Mouse (Mus musculus) heart, postnatal 4 days (tissue): Measurements from ENCODE around the gene Fam166a. TPM values are rescaled to one million over a fixed set of nuclear protein-coding genes. Genes with fewer than 3 reads are reported as not detected.

Source experiments
- DNase-seq: peaks from one replicate; pipeline ENCODE4 v3.0.0; 2021
- total RNA-seq, 2 experiments: library from RNA; stranded (reverse); gene quantifications; 2 replicates each; pipeline ENCODE4 v1.2.3; 2021

Fam166a gene
- total RNA-seq, result not detected

DNA sequence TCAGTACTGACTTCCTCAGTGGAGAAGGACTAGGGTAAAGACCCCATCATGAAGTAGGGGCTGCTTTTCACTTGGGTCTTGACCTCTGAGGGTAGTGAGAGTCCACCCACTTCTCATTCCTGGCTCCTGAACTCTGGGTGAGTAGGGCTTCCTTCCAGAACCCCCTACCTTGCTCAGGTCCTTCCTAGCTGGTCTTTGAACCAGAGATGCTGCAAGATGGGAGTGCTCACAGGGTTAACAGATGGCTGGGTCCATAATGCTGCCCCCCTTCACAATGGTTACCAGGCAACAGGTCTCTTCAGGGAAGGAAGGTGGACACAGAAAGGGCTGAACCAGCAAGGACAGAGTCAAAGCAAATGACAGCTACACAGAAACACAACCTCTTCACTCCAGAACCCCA lies at the start of gene Fam166a:
Gene Fam166a (plus strand): TSS at position 301 of the 400 bp plus-strand sequence.
- no peak for DNase-seq

DNA sequence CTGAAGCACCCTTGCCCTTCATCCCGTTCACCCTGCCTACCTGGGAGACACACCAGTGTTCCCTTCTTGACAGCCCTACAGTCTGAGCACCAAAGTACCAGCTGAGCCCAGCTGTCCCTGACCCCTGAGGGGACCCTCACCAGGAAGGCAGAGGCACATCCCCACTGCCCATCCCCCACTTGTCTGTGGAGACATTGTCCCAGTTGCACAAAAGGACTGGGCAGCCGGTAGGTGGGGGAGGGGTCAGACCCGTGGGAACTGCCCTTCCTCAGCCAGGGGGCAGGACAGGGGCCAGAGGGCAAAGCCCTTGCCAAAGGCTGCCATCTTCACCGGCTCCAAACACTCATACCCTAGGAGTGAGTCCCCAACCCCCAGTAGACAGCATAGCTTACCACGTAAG lies 48.8 kb upstream of the Fam166a start:
- no peak for DNase-seq

- no peak for DNase-seq
Measured at GRCm38 (mm10) chr2:25170326-25171100, 48.0 kb upstream of the Fam166a start.

DNA sequence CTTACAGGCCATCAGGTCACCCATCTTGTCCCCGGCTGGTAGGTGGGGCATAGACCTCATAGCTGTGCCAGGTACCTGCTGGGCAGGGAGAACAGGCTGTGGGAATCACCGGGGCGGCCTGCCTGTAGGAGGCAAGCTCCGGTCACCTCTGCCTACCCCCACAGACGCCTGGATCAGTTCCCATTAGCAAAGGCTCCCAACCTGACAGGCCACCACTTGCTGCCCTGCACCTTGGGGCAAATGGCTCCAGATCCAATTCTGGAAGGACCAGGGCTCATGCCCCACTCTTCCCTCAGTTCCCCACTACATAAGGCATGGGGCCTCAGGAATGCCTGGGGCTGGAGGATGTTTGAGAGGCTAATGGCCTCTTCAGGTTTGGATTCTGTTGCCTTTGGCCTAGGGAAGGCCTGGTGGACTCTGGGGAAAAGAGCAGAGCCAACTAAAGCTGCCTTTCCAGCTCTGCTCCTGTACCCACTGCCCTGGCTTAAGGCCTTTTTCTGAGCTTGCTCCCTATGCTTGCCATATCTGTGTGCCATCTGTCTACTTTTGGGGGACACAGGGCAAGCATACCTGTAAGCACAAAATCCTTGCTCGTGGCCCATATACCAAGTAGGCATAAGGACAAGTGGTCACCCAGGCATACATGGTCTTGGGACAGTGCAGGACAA lies 47.3 kb upstream of the Fam166a start:
- no peak for DNase-seq

DNA sequence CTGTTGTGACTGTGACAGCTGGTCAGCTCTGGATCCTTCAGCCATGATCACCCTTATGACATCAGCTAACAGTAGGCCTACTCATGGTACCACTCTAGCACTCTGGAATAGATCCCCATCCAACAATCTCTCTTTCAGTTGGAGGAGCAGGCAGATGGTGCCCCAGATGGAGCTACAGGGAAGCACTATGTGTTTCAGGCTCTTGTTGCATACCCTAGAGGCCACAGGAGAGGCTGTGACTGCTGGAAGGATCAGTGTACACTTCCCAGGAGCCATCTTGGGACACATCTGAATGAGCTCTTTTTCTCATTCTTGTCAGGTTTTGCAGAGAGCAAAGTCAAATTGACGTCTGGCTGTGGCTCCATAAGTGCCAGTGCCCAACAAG lies 46.8 kb upstream of the Fam166a start:
- DNase-seq, result no peak

- DNase-seq, result no peak
Measured at GRCm38 (mm10) chr2:25172629-25173028, 45.9 kb upstream of the Fam166a start.

DNA sequence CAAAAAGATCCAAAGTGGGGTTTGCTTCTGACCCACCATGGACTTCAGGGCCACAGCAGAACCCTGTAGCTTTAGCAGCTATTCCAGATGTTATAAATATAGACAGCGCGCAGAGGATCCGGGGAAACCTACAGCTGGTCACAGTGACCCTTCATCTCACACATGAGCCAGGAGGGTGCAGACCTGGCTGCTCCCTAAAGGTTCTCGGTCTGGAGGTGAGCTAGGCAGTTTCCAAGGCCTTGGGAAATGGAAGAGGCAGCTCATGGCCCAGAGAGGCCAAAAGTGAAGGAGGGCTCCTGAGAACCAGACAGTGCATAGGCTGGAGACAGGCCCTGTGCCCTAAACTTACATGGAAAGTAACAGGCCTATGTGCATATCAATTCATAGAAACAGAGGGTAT lies 44.7 kb upstream of the Fam166a start:
- no peak for DNase-seq

- DNase-seq, result no peak
Measured at GRCm38 (mm10) chr2:25174866-25175689, 43.5 kb upstream of the Fam166a start.

- no peak for DNase-seq
Measured at GRCm38 (mm10) chr2:25175690-25176078, 42.9 kb upstream of the Fam166a start.

- DNase-seq, result no peak
Measured at GRCm38 (mm10) chr2:25176573-25176972, 42.0 kb upstream of the Fam166a start.

DNA sequence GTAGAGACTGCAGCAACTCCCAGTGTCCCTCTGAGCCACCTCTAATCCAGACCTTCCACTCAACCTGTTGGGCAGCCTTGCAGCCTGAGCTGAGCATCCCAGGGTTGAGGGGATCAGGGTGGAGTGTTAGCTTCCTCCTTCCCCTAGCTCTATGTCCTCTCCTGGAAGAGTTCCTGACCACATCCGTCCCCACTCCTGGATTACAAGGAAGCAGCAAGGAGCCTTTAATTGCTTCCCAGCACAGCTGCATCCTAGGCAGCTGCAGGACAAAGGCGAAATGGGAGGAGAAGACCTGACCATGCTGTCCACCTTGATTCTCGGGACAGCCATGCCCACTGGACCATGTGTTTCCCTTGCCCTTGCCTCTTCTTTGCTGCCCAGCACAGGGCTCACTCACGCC lies 41.5 kb upstream of the Fam166a start:
- DNase-seq, result no peak

GRCm38 (mm10) chr2:25177685-25178084 lies 40.9 kb upstream of the Fam166a start:
- peak; percentile 70 for DNase-seq

DNA sequence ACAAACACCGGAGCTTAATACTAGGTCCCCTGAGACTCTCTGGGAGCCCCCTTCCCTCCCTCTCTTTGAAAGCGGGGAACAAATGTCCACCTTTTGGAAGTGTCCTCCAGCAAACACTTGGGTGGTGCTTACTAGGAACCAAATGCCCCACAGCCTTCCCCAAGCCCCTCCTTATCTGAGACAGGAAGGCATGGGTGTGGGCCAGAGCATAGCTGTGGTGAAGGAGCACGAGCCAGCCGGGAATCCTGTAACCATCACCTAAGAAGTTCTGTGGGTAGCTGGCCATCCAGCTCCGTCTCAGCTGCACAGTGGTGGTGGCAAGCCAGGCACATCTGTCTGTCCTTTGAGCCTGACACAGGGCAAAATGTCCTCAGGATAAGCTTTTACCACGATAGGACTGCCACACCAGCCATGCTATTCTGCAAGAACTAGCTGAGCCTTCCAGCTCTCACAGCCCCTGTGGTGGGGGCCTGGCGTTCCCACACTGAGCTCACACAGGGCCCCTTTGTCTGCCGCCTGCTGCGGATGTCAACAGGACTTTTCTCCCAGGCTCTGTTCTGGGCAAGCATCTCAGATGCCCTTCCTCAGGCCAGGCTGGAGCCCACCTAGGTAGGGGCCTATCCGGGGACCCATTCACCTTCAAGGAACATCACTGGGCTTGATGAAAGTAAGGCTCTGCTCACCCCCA lies 40.1 kb upstream of the Fam166a start:
- DNase-seq, result no peak

- no peak for DNase-seq
Measured at GRCm38 (mm10) chr2:25179566-25180217, 38.9 kb upstream of the Fam166a start.

- DNase-seq, result peak; percentile 96
Measured at GRCm38 (mm10) chr2:25180478-25180903, 38.1 kb upstream of the Fam166a start, which contains the start of gene Nrarp. TSS of gene Nrarp (plus strand) at chr2:25180758.

DNA sequence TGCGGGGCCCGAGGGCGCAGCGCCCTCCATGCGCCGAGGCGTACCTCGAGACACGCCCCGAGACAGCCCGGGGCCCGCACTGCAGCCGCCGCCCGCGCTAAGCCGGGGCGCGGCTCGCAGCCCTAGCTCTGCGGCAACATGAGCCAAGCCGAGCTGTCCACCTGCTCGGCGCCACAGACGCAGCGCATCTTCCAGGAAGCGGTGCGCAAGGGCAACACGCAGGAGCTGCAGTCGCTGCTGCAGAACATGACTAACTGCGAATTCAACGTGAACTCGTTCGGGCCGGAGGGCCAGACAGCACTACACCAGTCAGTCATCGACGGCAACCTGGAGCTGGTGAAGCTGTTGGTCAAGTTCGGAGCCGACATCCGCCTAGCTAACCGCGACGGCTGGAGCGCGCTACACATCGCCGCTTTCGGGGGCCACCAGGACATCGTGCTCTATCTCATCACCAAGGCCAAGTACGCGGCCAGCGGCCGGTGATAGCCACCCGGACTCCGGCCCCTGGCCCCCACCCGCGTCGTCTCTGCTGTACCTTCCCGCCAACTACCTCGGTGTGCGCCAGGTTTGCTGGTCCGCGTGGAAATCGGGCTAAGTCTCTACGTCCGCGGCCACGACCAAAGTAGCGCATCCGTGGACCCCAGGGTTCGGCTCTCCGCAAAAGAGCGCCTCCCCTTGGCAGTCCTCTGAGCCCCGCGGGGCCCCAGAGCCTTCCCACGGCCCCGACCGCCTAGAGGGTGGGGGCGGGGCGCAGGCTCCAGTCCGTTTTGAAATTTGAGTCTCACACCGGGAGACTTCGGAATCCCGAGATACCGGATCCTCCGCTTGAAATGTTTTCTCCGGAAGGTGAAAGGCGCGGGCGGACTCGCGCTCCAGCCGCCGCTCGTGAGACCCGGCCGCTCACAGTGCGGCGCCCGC lies 37.3 kb upstream of the Fam166a start:
- peak; percentile 68 for DNase-seq

DNA sequence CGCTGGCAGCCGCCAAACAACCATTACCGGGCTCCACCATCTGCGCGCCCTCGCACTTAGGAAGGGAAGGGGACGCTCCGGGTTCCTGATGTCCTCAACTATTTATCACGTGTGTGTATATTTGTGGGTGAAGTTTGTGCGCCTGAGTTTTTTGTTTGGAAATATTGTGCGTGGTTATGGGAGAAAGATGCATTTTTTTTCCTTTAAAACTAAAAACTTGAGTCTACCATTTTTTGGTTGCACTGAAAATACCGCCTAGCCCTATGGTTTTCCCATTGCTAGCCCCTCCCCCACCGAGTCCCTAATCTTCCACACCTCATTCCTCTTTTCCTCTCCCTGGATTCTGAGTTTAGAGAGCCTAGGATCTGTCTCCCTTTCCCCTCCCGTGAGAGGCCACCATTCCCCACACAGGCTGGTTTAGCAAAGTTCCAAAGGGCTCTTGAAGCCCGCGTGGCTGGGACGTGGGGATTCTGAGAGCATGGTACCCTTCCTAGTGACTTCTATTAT lies 36.6 kb upstream of the Fam166a start:
- DNase-seq, result no peak

DNA sequence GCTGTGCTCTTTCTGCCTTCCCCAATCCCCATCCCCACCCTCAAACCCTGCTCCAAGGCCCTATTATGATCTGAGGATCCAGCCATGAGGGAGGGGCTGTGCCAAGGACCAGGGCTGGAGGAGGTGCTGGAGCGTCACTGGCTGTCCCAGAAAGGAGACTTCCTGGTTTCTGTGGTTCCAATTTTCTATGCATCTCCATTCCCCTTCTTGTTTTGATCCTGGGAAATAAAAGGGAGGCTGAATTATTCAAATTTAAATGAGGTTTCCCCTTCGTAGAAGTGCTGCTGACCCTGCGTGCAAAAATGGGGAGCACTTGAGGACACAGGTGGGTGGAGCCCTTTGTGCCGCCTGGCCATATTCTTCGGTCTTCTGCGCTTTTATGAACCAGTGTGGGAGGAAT lies 35.9 kb upstream of the Fam166a start:
- DNase-seq, result no peak

DNA sequence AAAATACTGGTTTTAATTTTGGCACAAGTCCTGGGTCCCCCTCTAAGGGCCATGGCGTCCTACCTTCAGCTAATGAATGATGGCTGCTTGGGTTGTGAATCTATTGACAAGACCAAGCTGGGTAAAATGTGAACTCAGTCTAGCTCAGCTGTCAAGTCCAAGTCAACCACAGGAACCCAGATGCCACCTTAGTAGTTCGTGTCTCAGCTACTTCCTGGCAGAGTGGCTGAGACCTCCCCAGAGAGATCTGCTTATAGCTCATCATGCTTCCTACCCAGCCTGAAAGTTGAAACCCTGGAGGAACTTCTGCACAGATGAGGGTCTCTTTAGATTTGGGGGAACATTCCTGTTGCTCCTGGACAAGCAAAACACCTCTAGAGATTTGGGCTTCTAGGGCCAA lies 35.2 kb upstream of the Fam166a start:
- no peak for DNase-seq

DNA sequence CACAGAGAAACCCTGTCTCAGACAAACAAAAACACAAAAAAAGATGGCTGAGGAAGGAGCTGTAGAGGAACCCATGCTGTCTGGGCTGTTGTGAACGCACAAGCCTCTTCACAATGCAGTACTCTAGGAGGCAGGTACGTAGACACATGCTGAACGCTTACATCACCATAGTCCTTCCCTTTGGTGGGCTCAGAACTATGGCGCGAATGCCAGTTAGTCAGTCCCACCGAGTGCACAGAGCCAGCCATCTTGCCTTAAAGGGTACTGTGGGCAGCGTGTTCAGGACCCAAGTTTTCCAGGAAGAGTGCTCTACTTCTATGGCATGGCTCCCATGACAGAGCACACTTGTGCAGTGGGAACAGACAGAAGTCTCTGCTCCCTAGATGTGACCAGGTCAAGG lies 34.0 kb upstream of the Fam166a start:
- DNase-seq, result no peak
